Mouse (Mus musculus): ENCODE data around the gene Kif24. TPM values are rescaled to one million over a fixed set of nuclear protein-coding genes. Genes with fewer than 3 reads are reported as not detected.

Gene Kif24
- polyA plus RNA-seq, 1 experiment from 2014 or later, result 1.3 TPM

DNA sequence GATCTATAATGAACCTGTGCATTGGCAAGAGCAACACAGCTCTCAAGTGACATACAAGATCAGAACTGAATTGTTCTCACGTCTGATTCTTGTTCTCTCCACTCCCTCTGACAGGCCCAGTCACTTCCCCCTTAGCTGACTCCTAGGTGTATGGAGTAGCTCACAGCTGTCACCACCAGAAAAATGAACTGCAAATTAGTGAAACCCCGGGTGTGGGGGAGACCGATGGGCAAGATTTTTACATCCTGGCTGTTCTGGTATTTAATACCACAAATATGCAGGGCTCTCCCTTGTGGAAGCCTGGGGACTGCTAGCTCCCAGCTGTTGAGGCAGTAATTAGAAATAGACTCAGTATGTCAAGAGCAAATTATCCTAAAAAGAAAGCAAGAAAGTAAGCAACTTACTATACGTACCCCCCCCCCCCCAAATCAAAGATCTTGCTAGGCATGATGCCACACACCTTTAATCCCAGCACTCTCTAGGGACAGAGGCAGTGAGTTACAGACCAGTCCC lies 21.8 kb downstream of the Kif24 start:
- DNase-seq (ENCODE audit: low spot score), result no peak
- WGBS, result 59% methylated on average over 4 of the region's 4 CpGs
- ATAC-seq, result no peak
- H3K27me3 ChIP-seq (replicated peaks; ENCODE audit: insufficient read depth, low read length), result no peaks in the 10 kb centered on the region
- no peaks in the 10 kb centered on the region for H3K36me3 ChIP-seq (ENCODE audit: insufficient read depth, low read length)
- H3K27ac ChIP-seq (ENCODE audit: low read length), result no peak overlapping the region
- no peaks in the 10 kb centered on the region for H3K4me1 ChIP-seq (ENCODE audit: insufficient read depth, low read depth, low read length)
- no peak overlapping the region for H3K4me3 ChIP-seq (ENCODE audit: low read depth, low read length)
- H3K9ac ChIP-seq (replicated peaks; ENCODE audit: low read depth), result no peak overlapping the region
- no peak overlapping the region for H3K4me2 ChIP-seq (replicated peaks; ENCODE audit: low read depth, low read length)
- no peak for TF ChIP-seq EP300 (IDR thresholded peaks at IDR 0.05)
- no peak for TF ChIP-seq CTCF (IDR thresholded peaks at IDR 0.05)
- H3K9me3 ChIP-seq (ENCODE audit: low read length), result no peaks in the 10 kb centered on the region

DNA sequence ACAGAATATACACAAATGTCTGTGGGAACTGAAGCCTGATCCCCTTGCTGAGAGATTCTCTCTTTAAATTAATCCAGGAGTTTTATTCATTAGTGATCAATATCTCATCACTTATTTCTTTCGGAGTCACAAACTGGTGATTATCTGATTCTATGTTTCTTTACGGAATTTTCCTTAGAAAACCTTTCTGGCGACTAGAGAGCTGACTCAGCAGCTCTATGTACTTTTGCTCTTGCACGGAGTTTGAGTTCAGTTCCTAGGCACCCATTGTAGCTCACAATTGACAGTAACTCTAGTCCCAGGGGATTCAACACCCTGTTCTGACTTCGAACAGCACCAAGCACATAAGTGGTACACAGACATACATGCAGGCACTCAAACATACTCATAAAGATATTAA lies 25.8 kb downstream of the Kif24 start:
- Histone ChIP-seq H3K27me3 (replicated peaks; ENCODE audit: insufficient read depth, low read length) (no peaks in the 10 kb centered on the region), H3K36me3 (ENCODE audit: insufficient read depth, low read length) (no peaks in the 10 kb centered on the region), H3K4me3 (ENCODE audit: low read depth, low read length) (no peak overlapping the region), H3K27ac (ENCODE audit: low read length) (no peak overlapping the region), H3K9me3 (ENCODE audit: low read length) (no peaks in the 10 kb centered on the region), H3K4me2 (replicated peaks; ENCODE audit: low read depth, low read length) (no peak overlapping the region), H3K9ac (replicated peaks; ENCODE audit: low read depth) (no peak overlapping the region), H3K4me1 (ENCODE audit: insufficient read depth, low read depth, low read length) (no peaks in the 10 kb centered on the region)
- DNase-seq (ENCODE audit: low spot score) (no peak), ATAC-seq (no peak)
- no peak for TF ChIP-seq EP300 (IDR thresholded peaks at IDR 0.05)
- no peak for TF ChIP-seq CTCF (IDR thresholded peaks at IDR 0.05)
- WGBS, result 81% methylated on average over 5 of the region's 5 CpGs

DNA sequence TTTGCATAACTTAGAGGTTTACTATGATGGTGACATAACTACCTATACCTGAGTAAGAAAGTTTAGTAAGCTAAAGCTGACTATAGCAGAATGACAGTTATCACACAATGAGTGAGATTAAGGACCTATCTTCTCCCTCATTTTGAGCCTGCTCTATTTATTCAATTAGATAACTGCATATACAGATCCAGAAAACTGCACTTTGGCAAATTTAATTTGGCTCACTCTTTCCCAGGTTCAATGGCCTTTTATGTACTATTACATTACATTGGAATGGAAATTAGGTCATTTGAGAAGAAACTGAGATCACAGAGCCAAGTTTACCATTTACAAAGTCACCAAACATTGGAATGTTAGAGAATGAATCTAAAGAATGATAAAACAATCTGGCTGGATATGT lies 47.7 kb downstream of the Kif24 start:
- TF ChIP-seq EP300 (IDR thresholded peaks at IDR 0.05), result no peak
- no peak for TF ChIP-seq CTCF (IDR thresholded peaks at IDR 0.05)
- Histone ChIP-seq H3K27me3 (replicated peaks; ENCODE audit: insufficient read depth, low read length) (no peaks in the 10 kb centered on the region), H3K4me3 (ENCODE audit: low read depth, low read length) (no peak overlapping the region), H3K27ac (ENCODE audit: low read length) (no peak overlapping the region), H3K9ac (replicated peaks; ENCODE audit: low read depth) (no peak overlapping the region), H3K4me2 (replicated peaks; ENCODE audit: low read depth, low read length) (no peak overlapping the region), H3K36me3 (ENCODE audit: insufficient read depth, low read length) (no peaks in the 10 kb centered on the region), H3K9me3 (ENCODE audit: low read length) (no peaks in the 10 kb centered on the region), H3K4me1 (ENCODE audit: insufficient read depth, low read depth, low read length) (no peaks in the 10 kb centered on the region)
- ATAC-seq, result no peak
- DNase-seq (ENCODE audit: low spot score), result no peak

DNA sequence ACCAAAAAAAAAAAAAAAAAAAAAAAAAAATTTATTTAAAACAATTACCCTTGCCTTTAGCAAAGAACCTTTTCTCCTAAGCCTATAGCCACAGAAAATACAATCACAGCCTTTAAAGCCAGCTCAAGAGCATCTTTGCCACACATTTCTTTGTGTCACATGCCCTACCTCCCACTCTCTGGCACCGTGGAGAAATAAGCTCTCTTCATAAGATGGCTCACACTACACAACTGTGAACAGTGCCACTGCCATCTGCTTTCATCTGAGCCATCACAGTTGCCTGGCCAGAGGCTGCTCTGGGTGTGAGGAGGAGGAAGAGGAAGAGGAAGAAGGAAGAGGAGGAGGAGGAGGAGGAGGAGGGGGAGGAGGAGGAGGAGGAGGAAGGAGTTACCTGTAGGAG lies 55.3 kb downstream of the Kif24 start:
- Histone ChIP-seq H3K36me3 (ENCODE audit: insufficient read depth, low read length) (no peaks in the 10 kb centered on the region), H3K9ac (replicated peaks; ENCODE audit: low read depth) (no peak overlapping the region), H3K4me3 (ENCODE audit: low read depth, low read length) (no peak overlapping the region), H3K27ac (ENCODE audit: low read length) (no peak overlapping the region), H3K4me2 (replicated peaks; ENCODE audit: low read depth, low read length) (no peak overlapping the region), H3K9me3 (ENCODE audit: low read length) (no peaks in the 10 kb centered on the region), H3K27me3 (replicated peaks; ENCODE audit: insufficient read depth, low read length) (no peaks in the 10 kb centered on the region), H3K4me1 (ENCODE audit: insufficient read depth, low read depth, low read length) (no peaks in the 10 kb centered on the region)
- no peak for ATAC-seq
- no peak for DNase-seq (ENCODE audit: low spot score)
- WGBS, result 91% methylated on average over 1 of the region's 1 CpGs
- TF ChIP-seq CTCF (IDR thresholded peaks at IDR 0.05) (no peak), EP300 (IDR thresholded peaks at IDR 0.05) (no peak)

DNA sequence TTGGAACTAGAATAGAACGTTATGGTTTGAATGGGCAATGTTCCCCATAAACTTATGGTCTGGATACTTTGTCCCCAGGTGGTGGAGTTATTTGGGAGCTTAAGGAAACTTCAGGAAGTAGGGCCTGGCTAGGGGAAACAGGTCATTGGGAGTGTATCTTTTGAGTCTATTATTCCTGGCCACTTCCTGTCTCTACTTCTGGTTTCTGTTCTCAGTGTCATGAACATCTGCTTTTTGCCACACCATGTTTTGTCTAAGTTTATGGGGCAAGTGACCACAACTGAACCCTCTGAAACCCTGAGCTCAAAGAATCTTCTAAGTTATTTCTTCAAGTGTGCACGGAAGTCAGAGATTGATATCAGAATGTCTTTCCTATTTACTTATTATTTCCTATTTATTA lies 57.3 kb downstream of the Kif24 start:
- ATAC-seq (no peak), DNase-seq (ENCODE audit: low spot score) (no peak)
- no peak overlapping the region for H3K4me3 ChIP-seq (ENCODE audit: low read depth, low read length)
- no peak for TF ChIP-seq EP300 (IDR thresholded peaks at IDR 0.05)
- no peak for TF ChIP-seq CTCF (IDR thresholded peaks at IDR 0.05)
- H3K4me2 ChIP-seq (replicated peaks; ENCODE audit: low read depth, low read length), result no peak overlapping the region
- H3K9ac ChIP-seq (replicated peaks; ENCODE audit: low read depth), result no peak overlapping the region
- WGBS, result 94% methylated on average over 2 of the region's 2 CpGs
- no peaks in the 10 kb centered on the region for H3K9me3 ChIP-seq (ENCODE audit: low read length)
- H3K27me3 ChIP-seq (replicated peaks; ENCODE audit: insufficient read depth, low read length), result no peaks in the 10 kb centered on the region
- no peak overlapping the region for H3K27ac ChIP-seq (ENCODE audit: low read length)
- no peaks in the 10 kb centered on the region for H3K4me1 ChIP-seq (ENCODE audit: insufficient read depth, low read depth, low read length)
- H3K36me3 ChIP-seq (ENCODE audit: insufficient read depth, low read length), result no peaks in the 10 kb centered on the region

DNA sequence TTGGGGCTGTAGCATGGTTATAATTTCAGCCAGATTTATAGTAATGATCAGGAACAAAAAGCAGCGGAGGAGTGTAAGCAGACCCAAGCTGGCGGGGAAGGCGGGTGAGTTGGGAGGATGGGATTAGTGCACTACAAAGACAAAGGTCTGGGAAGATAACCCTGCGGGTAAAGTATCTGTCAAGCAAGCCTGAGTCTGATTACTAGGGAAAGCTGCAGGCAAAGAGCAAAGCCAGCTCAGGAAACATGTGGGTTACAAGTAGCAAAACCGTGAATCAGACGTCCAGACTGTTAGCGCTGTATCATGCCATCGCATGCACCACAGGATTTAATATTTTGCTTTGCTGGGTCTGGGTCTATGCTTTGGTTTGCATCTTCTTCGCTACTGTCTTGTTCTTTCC lies 58.1 kb downstream of the Kif24 start:
- WGBS, result 86% methylated on average over 9 of the region's 9 CpGs
- no peak overlapping the region for H3K4me2 ChIP-seq (replicated peaks; ENCODE audit: low read depth, low read length)
- no peak overlapping the region for H3K9ac ChIP-seq (replicated peaks; ENCODE audit: low read depth)
- no peaks in the 10 kb centered on the region for H3K4me1 ChIP-seq (ENCODE audit: insufficient read depth, low read depth, low read length)
- H3K27ac ChIP-seq (ENCODE audit: low read length), result no peak overlapping the region
- no peaks in the 10 kb centered on the region for H3K36me3 ChIP-seq (ENCODE audit: insufficient read depth, low read length)
- H3K9me3 ChIP-seq (ENCODE audit: low read length), result no peaks in the 10 kb centered on the region
- ATAC-seq (no peak), DNase-seq (ENCODE audit: low spot score) (no peak)
- no peaks in the 10 kb centered on the region for H3K27me3 ChIP-seq (replicated peaks; ENCODE audit: insufficient read depth, low read length)
- TF ChIP-seq CTCF (IDR thresholded peaks at IDR 0.05) (no peak), EP300 (IDR thresholded peaks at IDR 0.05) (no peak)
- no peak overlapping the region for H3K4me3 ChIP-seq (ENCODE audit: low read depth, low read length)

DNA sequence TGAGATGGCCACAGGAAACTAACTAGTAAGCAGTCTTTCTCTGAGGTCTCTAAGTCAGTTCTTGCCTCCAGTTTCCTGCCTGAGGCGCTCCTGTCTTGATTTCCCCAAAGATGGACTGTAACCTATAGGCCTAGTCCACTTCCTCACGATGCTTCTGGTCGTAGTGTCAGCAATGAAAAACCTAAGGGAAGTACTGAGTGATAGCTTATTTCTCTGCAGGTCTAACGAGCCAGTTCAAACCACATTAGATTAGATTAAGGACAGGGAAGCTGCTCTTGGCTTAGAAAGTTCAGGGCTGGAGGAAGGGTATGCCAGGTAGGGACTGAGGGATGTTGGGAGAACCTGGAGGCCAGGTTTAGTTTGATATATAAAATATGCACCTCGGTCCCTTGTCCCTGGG lies 63.1 kb downstream of the Kif24 start:
- no peak for DNase-seq (ENCODE audit: low spot score)
- H3K36me3 ChIP-seq (ENCODE audit: insufficient read depth, low read length), result no peaks in the 10 kb centered on the region
- WGBS, result 87% methylated on average over 5 of the region's 5 CpGs

More for the DNA sequence above, 63.1 kb downstream of the Kif24 start:
- Histone ChIP-seq H3K4me2 (replicated peaks; ENCODE audit: low read depth, low read length) (no peak overlapping the region), H3K9me3 (ENCODE audit: low read length) (no peaks in the 10 kb centered on the region), H3K27me3 (replicated peaks; ENCODE audit: insufficient read depth, low read length) (no peaks in the 10 kb centered on the region), H3K4me1 (ENCODE audit: insufficient read depth, low read depth, low read length) (no peaks in the 10 kb centered on the region), H3K9ac (replicated peaks; ENCODE audit: low read depth) (no peak overlapping the region), H3K27ac (ENCODE audit: low read length) (no peak overlapping the region), H3K4me3 (ENCODE audit: low read depth, low read length) (no peak overlapping the region)
- TF ChIP-seq CTCF (IDR thresholded peaks at IDR 0.05) (no peak), EP300 (IDR thresholded peaks at IDR 0.05) (no peak)
- ATAC-seq, result no peak

Measured in lung, postnatal 0 days (tissue).